Mouse (Mus musculus) heart, embryonic 14.5 days (tissue): ENCODE data around the gene Hbb-bt. TPM values are rescaled to one million over a fixed set of nuclear protein-coding genes. Genes with fewer than 3 reads are reported as not detected.
"Not testable (repeated sequence)": the region's sequence is repeated elsewhere in the genome, so short reads cannot be mapped to it uniquely, and the experiment has no call there.

Experiments used
- ATAC-seq: fragments of 200-750 bp; cut with Nextera tagmentation; 2 replicates; pipeline ENCODE4 v1.8.0; 2017; ENCODE audit warnings: low read depth, moderate TSS enrichment; ENCODE audit not compliant: insufficient number of reproducible peaks, insufficient read depth, low FRiP score
- H3K27ac ChIP-seq, 2 experiments: fragments of 200-500 bp in 1 of 2; fragments of 300-500 bp in 1 of 2; sonication (generic) in 1 of 2; replicated peaks in 1 of 2; 2 replicates each; pipeline ENCODE4 v1.5.1; 2012 to 2014; ENCODE audit warnings: low read depth in 2 of 2, low read length in 2 of 2, control low read depth in 1 of 2, mild to moderate bottlenecking in 1 of 2, mixed read lengths in 1 of 2; ENCODE audit not compliant: control insufficient read depth in 1 of 2, insufficient read depth in 1 of 2
- H3K27me3 ChIP-seq: fragments of 300-500 bp; sonication (generic); 2 replicates; pipeline ENCODE4 v1.6.1; 2014; ENCODE audit warnings: mild to moderate bottlenecking, low read length, control low read depth; ENCODE audit not compliant: control insufficient read depth, insufficient read depth
- H3K36me3 ChIP-seq: fragments of 300-500 bp; sonication (generic); 2 replicates; pipeline ENCODE4 v1.6.1; 2014; ENCODE audit warnings: mild to moderate bottlenecking, control low read depth, low read length, mixed read lengths; ENCODE audit not compliant: control insufficient read depth, insufficient read depth
- H3K4me1 ChIP-seq, 2 experiments: fragments of 200-500 bp in 1 of 2; fragments of 300-500 bp in 1 of 2; sonication (generic) in 1 of 2; 2 replicates each; pipeline ENCODE4 v1.6.1; 2012 to 2014; ENCODE audit warnings: low read length in 2 of 2, control low read depth in 1 of 2, mixed read lengths in 1 of 2; ENCODE audit not compliant: control insufficient read depth in 2 of 2, insufficient read depth in 2 of 2
- H3K4me2 ChIP-seq: fragments of 300-500 bp; sonication (generic); 2 replicates; pipeline ENCODE4 v1.6.1; 2014; ENCODE audit warnings: mild to moderate bottlenecking, low read length
- H3K4me3 ChIP-seq, 2 experiments: fragments of 200-500 bp in 1 of 2; fragments of 300-500 bp in 1 of 2; sonication (generic) in 1 of 2; 2 replicates each; pipeline ENCODE4 v1.5.1; 2012 to 2014; ENCODE audit warnings: low read length in 2 of 2, mild to moderate bottlenecking in 2 of 2, control low read depth in 1 of 2, low read depth in 1 of 2, moderate library complexity in 1 of 2; ENCODE audit not compliant: control insufficient read depth in 1 of 2, insufficient read depth in 1 of 2
- H3K9ac ChIP-seq: fragments of 300-500 bp; sonication (generic); 2 replicates; pipeline ENCODE4 v1.6.1; 2014; ENCODE audit warnings: mild to moderate bottlenecking, low read length
- H3K9me3 ChIP-seq: fragments of 300-500 bp; sonication (generic); 2 replicates; pipeline ENCODE4 v1.6.1; 2016; ENCODE audit warnings: low read length, control low read depth; ENCODE audit not compliant: control insufficient read depth
- WGBS: fragments of 180-500 bp; shearing (Covaris S2); extraction: QIAGEN DNeasy Blood & Tissue Kit; methylation state at CpG from one replicate; pipeline ENCODE4 v1.1.7; 2014; 5-methylcytosine and 5-hydroxymethylcytosine counted together
- polyA plus RNA-seq: library from polyadenylated mRNA; unstranded; fragments of >200 nt; fragmentation: Nextera tagmentation; extraction: Ambion mirVana; gene quantifications from 2 replicates; pipeline ENCODE4 v1.2.1, GENCODE M21; 2014

The Hbb-bt gene
- polyA plus RNA-seq, 1 experiment from 2014 or later, result 4,945 TPM

- Histone ChIP-seq H3K4me3 (no peak overlapping the region), H3K27me3 (no peaks in the 10 kb centered on the region), H3K27ac (no peak overlapping the region), H3K4me1 (no peaks in the 10 kb centered on the region), H3K4me2 (no peak overlapping the region), H3K36me3 (no peaks in the 10 kb centered on the region), H3K9me3 (no peaks in the 10 kb centered on the region), H3K9ac (no peak overlapping the region)
- no peak for ATAC-seq
- WGBS, result 68% methylated on average over 1 of the region's 1 CpGs
Measured at GRCm38 (mm10) chr7:103806856-103807255, 6.9 kb downstream of the Hbb-bt start.

GRCm38 (mm10) chr7:103792669-103793388, 21.0 kb downstream of the Hbb-bt start:
- Histone ChIP-seq H3K27me3 (no peaks in the 10 kb centered on the region), H3K9ac (no peak overlapping the region), H3K27ac (no peak overlapping the region), H3K9me3 (no peaks in the 10 kb centered on the region), H3K4me1 (no peaks in the 10 kb centered on the region), H3K36me3 (no peaks in the 10 kb centered on the region), H3K4me3 (no peak overlapping the region), H3K4me2 (no peak overlapping the region)
- ATAC-seq, result no peak
- 15% methylated on average over 4 of the region's 4 CpGs for WGBS

DNA sequence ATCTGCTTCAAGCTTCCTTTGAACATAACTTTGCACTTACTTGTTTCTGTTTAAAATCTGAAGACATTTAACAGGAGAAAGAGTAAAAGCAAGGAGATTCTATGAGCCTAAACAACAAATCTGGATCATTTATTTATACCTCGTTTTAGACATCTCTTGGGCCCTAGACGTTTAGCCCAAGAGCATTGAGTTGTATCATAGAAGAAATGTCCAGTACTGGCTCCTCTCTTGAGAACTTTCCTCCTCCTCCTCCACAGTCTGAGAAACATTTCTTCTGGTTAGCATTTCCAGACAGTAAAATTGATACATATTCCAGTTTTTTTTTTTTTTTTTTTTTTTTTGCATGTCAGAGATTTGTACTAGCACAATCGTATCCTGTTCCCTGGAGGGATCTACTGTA, 22.1 kb downstream of the Hbb-bt start, which contains the start of gene Olfr67:
Olfr67 (minus strand) TSS at position 101 of the 400 bp plus-strand sequence.
- no peak for ATAC-seq
- H3K4me1 ChIP-seq, result no peaks in the 10 kb centered on the region
- H3K9ac ChIP-seq, result no peak within 1 kb of the TSS
- H3K27me3 ChIP-seq, result no peaks in the 10 kb centered on the region
- no peaks in the 10 kb centered on the region for H3K9me3 ChIP-seq
- H3K4me2 ChIP-seq, result no peak within 1 kb of the TSS
- no peaks in the 10 kb centered on the region for H3K36me3 ChIP-seq
- H3K27ac ChIP-seq, result no peak within 1 kb of the TSS
- no peak within 1 kb of the TSS for H3K4me3 ChIP-seq
- WGBS, result 76% methylated on average over 3 of the region's 3 CpGs

DNA sequence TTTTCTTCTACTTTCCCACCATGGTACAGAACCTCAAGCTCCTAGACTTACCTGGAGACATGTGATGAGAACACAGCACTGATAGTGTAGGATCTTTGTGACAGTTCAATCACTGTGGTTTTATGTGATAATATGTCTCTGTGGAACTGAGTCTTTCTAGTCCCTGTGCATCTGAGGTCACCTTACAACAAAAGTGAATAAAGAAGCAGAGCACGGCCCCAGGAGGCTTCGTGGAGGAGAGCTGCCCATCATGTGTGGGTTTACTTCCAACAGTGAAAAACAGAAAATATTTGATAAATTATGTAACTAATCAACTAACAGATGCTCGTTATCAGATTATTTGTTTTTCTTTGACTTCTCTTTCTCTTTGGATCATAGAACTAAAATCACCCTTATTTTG, 34.2 kb downstream of the Hbb-bt start, which contains the start of gene Olfr68:
Olfr68 (minus strand) TSS at position 101 of the 400 bp plus-strand sequence.
- Histone ChIP-seq H3K36me3 (no peaks in the 10 kb centered on the region), H3K4me1 (no peaks in the 10 kb centered on the region), H3K9ac (no peak within 1 kb of the TSS), H3K9me3 (no peaks in the 10 kb centered on the region), H3K27me3 (no peaks in the 10 kb centered on the region), H3K4me3 (no peak within 1 kb of the TSS), H3K4me2 (no peak within 1 kb of the TSS), H3K27ac (no peak within 1 kb of the TSS)
- WGBS, result 71% methylated on average over 3 of the region's 3 CpGs
- no peak for ATAC-seq

DNA sequence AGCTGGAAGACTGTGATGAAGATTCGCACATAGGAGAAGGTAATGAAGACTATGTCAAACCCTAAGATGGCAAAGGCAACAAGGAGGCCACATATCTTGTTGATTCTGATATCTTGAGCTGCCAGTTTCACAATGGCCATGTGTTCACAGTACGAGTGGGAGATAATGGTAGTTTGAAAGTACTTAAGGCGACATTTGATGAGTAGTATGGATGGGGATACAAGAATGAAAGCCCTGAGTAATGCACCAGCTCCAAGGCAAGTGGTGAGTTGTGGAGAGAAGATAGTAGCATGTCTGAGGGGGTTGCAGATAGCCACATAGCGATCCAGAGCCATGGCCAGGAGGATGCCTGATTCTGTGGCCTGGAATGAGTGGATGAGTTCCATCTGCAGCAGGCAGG, 36.1 kb downstream of the Hbb-bt start:
- WGBS, result 49% methylated on average over 3 of the region's 4 CpGs

DNA sequence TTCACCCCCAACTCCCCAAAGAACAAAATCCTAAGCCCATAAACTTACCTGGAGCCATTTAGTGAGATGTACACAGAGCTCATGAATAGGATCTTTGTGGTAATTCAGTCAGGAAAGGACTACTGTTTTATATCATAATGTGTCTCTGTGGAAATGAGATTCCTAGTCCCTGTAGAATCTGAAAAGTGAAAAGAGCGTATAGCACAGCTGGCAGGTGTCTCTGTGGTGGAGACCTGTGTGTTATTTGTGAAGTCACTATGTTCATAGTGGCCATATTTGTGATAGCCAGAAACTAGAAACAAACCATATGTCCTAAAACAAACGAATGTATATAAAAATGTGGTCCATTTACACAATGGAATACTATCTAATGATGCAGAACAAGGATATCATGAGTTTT, 42.3 kb downstream of the Hbb-bt start, which contains the start of gene Olfr69:
Olfr69 (minus strand) TSS at position 101 of the 400 bp plus-strand sequence.
- Histone ChIP-seq H3K4me2 (no peak within 1 kb of the TSS), H3K27ac (no peak within 1 kb of the TSS), H3K4me3 (no peak within 1 kb of the TSS), H3K9ac (no peak within 1 kb of the TSS), H3K9me3 (no peaks in the 10 kb centered on the region), H3K4me1 (no peaks in the 10 kb centered on the region), H3K36me3 (no peaks in the 10 kb centered on the region), H3K27me3 (no peaks in the 10 kb centered on the region)
- WGBS, result 73% methylated on average over 2 of the region's 2 CpGs
- ATAC-seq, result no peak

More for the DNA sequence above, 36.1 kb downstream of the Hbb-bt start:
- not testable (repeated sequence) for H3K36me3 ChIP-seq, H3K9me3 ChIP-seq, H3K27ac ChIP-seq, H3K9ac ChIP-seq, H3K4me1 ChIP-seq, H3K4me3 ChIP-seq, H3K27me3 ChIP-seq, ATAC-seq, H3K4me2 ChIP-seq

DNA sequence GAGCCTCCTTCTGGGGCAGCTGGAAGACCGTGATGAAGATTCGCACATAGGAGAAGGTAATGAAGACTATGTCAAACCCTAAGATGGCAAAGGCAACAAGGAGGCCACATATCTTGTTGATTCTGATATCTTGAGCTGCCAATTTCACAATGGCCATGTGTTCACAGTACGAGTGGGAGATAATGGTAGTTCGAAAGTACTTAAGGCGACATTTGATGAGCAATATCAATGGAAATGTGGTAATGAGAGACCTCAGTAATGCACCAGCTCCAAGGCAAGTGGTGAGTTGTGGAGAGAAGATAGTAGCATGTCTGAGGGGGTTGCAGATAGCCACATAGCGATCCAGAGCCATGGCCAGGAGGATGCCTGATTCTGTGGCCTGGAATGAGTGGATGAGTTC, 46.1 kb downstream of the Hbb-bt start:
- H3K9me3 ChIP-seq, H3K4me1 ChIP-seq, H3K4me3 ChIP-seq, ATAC-seq, H3K9ac ChIP-seq, H3K27me3 ChIP-seq, H3K36me3 ChIP-seq, H3K27ac ChIP-seq, H3K4me2 ChIP-seq: not testable (repeated sequence)
- WGBS, result 82% methylated on average over 6 of the region's 6 CpGs
